Mouse (Mus musculus) liver, embryonic 16.5 days (tissue): ENCODE results near the gene Epb41l5. TPM values are rescaled to one million over a fixed set of nuclear protein-coding genes. Genes with fewer than 3 reads are reported as not detected.

ENCODE experiments used
- ATAC-seq: fragments of 200-750 bp; cut with Nextera tagmentation; 2 replicates; pipeline ENCODE4 v1.8.0; 2017; ENCODE audit warnings: low read depth, mild to moderate bottlenecking, moderate number of reproducible peaks, moderate library complexity
- H3K27ac ChIP-seq: fragments of 300-500 bp; sonication (generic); 2 replicates; pipeline ENCODE4 v1.5.1; 2014; ENCODE audit warnings: mild to moderate bottlenecking, low read length
- H3K27me3 ChIP-seq: fragments of 300-500 bp; sonication (generic); 2 replicates; pipeline ENCODE4 v1.6.1; 2014; ENCODE audit warnings: low read depth, low read length, mixed read lengths; ENCODE audit not compliant: control insufficient read depth, insufficient read depth
- H3K36me3 ChIP-seq: fragments of 300-500 bp; sonication (generic); 2 replicates; pipeline ENCODE4 v1.6.1; 2014; ENCODE audit warnings: mild to moderate bottlenecking; ENCODE audit not compliant: control insufficient read depth, insufficient read depth
- H3K4me1 ChIP-seq: fragments of 300-500 bp; sonication (generic); 2 replicates; pipeline ENCODE4 v1.6.1; 2014; ENCODE audit warnings: low read depth, low read length, mixed read lengths; ENCODE audit not compliant: control insufficient read depth
- H3K4me2 ChIP-seq: fragments of 300-500 bp; sonication (generic); 2 replicates; pipeline ENCODE4 v1.6.1; 2014; ENCODE audit warnings: low read depth, low read length, mixed read lengths
- H3K4me3 ChIP-seq: fragments of 300-500 bp; sonication (generic); 2 replicates; pipeline ENCODE4 v1.5.1; 2014; ENCODE audit warnings: low read depth, mild to moderate bottlenecking, low read length
- H3K9ac ChIP-seq: fragments of 300-500 bp; sonication (generic); 2 replicates; pipeline ENCODE4 v1.6.1; 2014; ENCODE audit warnings: low read depth, low read length
- H3K9me3 ChIP-seq: fragments of 300-500 bp; sonication (generic); replicated peaks from 2 replicates; pipeline ENCODE4 v1.6.1; 2016; ENCODE audit warnings: low read length; ENCODE audit not compliant: control insufficient read depth
- WGBS: fragments of 180-500 bp; shearing (Covaris S2); extraction: QIAGEN DNeasy Blood & Tissue Kit; methylation state at CpG from one replicate; pipeline ENCODE4 v1.1.7; 2014; ENCODE audit not compliant: insufficient replicate concordance; 5-methylcytosine and 5-hydroxymethylcytosine counted together
- polyA plus RNA-seq: library from polyadenylated mRNA; unstranded; fragments of >200 nt; fragmentation: Nextera tagmentation; extraction: Ambion mirVana; gene quantifications from 2 replicates; pipeline ENCODE4 v1.2.1, GENCODE M21; 2015

Epb41l5 gene
- polyA plus RNA-seq, 1 experiment from 2014 or later: 24.7 TPM

GRCm38 (mm10) chr1:119532165-119532564 is 116.6 kb downstream of the Epb41l5 start:
- Histone ChIP-seq H3K9ac (no peak overlapping the region), H3K4me1 (no peaks in the 10 kb centered on the region; the same call in 1 of the 2 replicates), H3K27me3 (no peaks in the 10 kb centered on the region), H3K36me3 (peaks cover 17% of the 10 kb centered on the region; the same call in 1 of the 2 replicates), H3K4me2 (no peak overlapping the region), H3K27ac (no peak overlapping the region), H3K9me3 (0 out of 2 replicates have a peak, but pooled peaks cover 2% of the 10 kb centered on the region), H3K4me3 (no peak overlapping the region)
- 69% methylated on average over 6 of the region's 6 CpGs for WGBS
- no peak for ATAC-seq

GRCm38 (mm10) chr1:119530941-119531340 is 117.9 kb downstream of the Epb41l5 start:
- Histone ChIP-seq H3K36me3 (peaks cover 20% of the 10 kb centered on the region; the same call in 1 of the 2 replicates), H3K27me3 (no peaks in the 10 kb centered on the region), H3K4me2 (no peak overlapping the region), H3K9ac (no peak overlapping the region), H3K4me1 (peaks cover 8% of the 10 kb centered on the region), H3K9me3 (0 out of 2 replicates have a peak, but pooled peaks cover 2% of the 10 kb centered on the region), H3K4me3 (no peak overlapping the region), H3K27ac (no peak overlapping the region)
- ATAC-seq: no peak
- 79% methylated on average over 13 of the region's 13 CpGs for WGBS

GRCm38 (mm10) chr1:119525689-119526591 is 122.9 kb downstream of the Epb41l5 start, which contains the start of gene Tmem185b:
Gene Tmem185b (plus strand): TSS chr1:119526160.
- Histone ChIP-seq H3K9ac (peak within 1 kb of the TSS; percentile 71), H3K36me3 (peaks cover 20% of the 10 kb centered on the region; the same call in 1 of the 2 replicates), H3K27me3 (no peaks in the 10 kb centered on the region), H3K27ac (peak within 1 kb of the TSS; percentile 81), H3K4me2 (peak within 1 kb of the TSS; percentile 85), H3K4me1 (peaks cover 20% of the 10 kb centered on the region), H3K4me3 (peak within 1 kb of the TSS; percentile 72), H3K9me3 (0 out of 2 replicates have a peak, but pooled peaks cover 2% of the 10 kb centered on the region)
- 1% methylated on average over 72 of the region's 82 CpGs for WGBS
- peak; percentile 90 for ATAC-seq

GRCm38 (mm10) chr1:119525004-119525444 is 123.8 kb downstream of the Epb41l5 start:
- no peak for ATAC-seq
- Histone ChIP-seq H3K36me3 (peaks cover 20% of the 10 kb centered on the region; the same call in 1 of the 2 replicates), H3K4me1 (peaks cover 20% of the 10 kb centered on the region), H3K9ac (peak overlapping the region; percentile 71; the same call in 1 of the 2 replicates), H3K9me3 (0 out of 2 replicates have a peak, but pooled peaks cover 2% of the 10 kb centered on the region), H3K27ac (no peak overlapping the region; the same call in 1 of the 2 replicates), H3K4me3 (peak overlapping the region; percentile 72), H3K4me2 (peak overlapping the region; percentile 85), H3K27me3 (no peaks in the 10 kb centered on the region)
- WGBS: 11% methylated on average over 5 of the region's 5 CpGs

- no peak for ATAC-seq
- H3K27me3 ChIP-seq: no peaks in the 10 kb centered on the region
- H3K9ac ChIP-seq: no peak overlapping the region
- 80% methylated on average over 7 of the region's 7 CpGs for WGBS
- no peaks in the 10 kb centered on the region for H3K9me3 ChIP-seq
- H3K4me3 ChIP-seq: no peak overlapping the region
- H3K4me1 ChIP-seq: peaks cover 20% of the 10 kb centered on the region
- H3K36me3 ChIP-seq: peaks cover 17% of the 10 kb centered on the region; the same call in 1 of the 2 replicates
- H3K4me2 ChIP-seq: no peak overlapping the region
- no peak overlapping the region for H3K27ac ChIP-seq
These were observed 125.0 kb downstream of the Epb41l5 start for GRCm38 (mm10) chr1:119523826-119524225.

GRCm38 (mm10) chr1:119523369-119523768 is 125.4 kb downstream of the Epb41l5 start:
- Histone ChIP-seq H3K9me3 (no peaks in the 10 kb centered on the region), H3K4me3 (no peak overlapping the region), H3K27ac (no peak overlapping the region), H3K27me3 (no peaks in the 10 kb centered on the region), H3K4me2 (no peak overlapping the region), H3K9ac (no peak overlapping the region), H3K4me1 (peaks cover 20% of the 10 kb centered on the region), H3K36me3 (peaks cover 12% of the 10 kb centered on the region; the same call in 1 of the 2 replicates)
- ATAC-seq: no peak
- 67% methylated on average over 7 of the region's 7 CpGs for WGBS

GRCm38 (mm10) chr1:119522726-119523125 is 126.1 kb downstream of the Epb41l5 start:
- WGBS: 59% methylated on average over 4 of the region's 4 CpGs
- peaks cover 9% of the 10 kb centered on the region; the same call in 1 of the 2 replicates for H3K36me3 ChIP-seq
- no peaks in the 10 kb centered on the region for H3K27me3 ChIP-seq
- H3K9ac ChIP-seq: no peak overlapping the region
- peaks cover 20% of the 10 kb centered on the region for H3K4me1 ChIP-seq
- ATAC-seq: peak; percentile 40; the same call in 1 of the 2 replicates
- H3K4me3 ChIP-seq: no peak overlapping the region
- H3K9me3 ChIP-seq: no peaks in the 10 kb centered on the region
- H3K4me2 ChIP-seq: no peak overlapping the region
- H3K27ac ChIP-seq: peak overlapping the region; percentile 53

- no peak for ATAC-seq
- no peak overlapping the region for H3K4me2 ChIP-seq
- no peaks in the 10 kb centered on the region for H3K36me3 ChIP-seq
- no peaks in the 10 kb centered on the region for H3K27me3 ChIP-seq
- no peak overlapping the region for H3K9ac ChIP-seq
- 63% methylated on average over 7 of the region's 7 CpGs for WGBS
- H3K9me3 ChIP-seq: no peaks in the 10 kb centered on the region
- H3K4me3 ChIP-seq: no peak overlapping the region
- H3K27ac ChIP-seq: no peak overlapping the region
- H3K4me1 ChIP-seq: peaks cover 18% of the 10 kb centered on the region
These were observed 127.1 kb downstream of the Epb41l5 start for GRCm38 (mm10) chr1:119521681-119522080.

- no peak for ATAC-seq
- Histone ChIP-seq H3K4me3 (no peak overlapping the region), H3K9ac (no peak overlapping the region), H3K4me1 (peaks cover 12% of the 10 kb centered on the region), H3K9me3 (no peaks in the 10 kb centered on the region), H3K27ac (no peak overlapping the region), H3K27me3 (no peaks in the 10 kb centered on the region), H3K36me3 (no peaks in the 10 kb centered on the region), H3K4me2 (no peak overlapping the region)
- WGBS: 43% methylated on average over 2 of the region's 2 CpGs
These were observed 127.8 kb downstream of the Epb41l5 start for GRCm38 (mm10) chr1:119521029-119521428.
